Mouse (Mus musculus) liver, adult 2 months (tissue): Measurements from ENCODE around the gene Ptprd.

Source experiments
- CTCF ChIP-seq: fragments of 200-500 bp; IDR thresholded peaks from 2 replicates; pipeline ENCODE4 v1.5.1; 2011; ENCODE audit warnings: low read depth, low read length, control low read depth
- POLR2A ChIP-seq: fragments of 200-500 bp; IDR thresholded peaks from 2 replicates; pipeline ENCODE4 v1.6.1; 2011; ENCODE audit warnings: low read length, control low read depth; ENCODE audit not compliant: insufficient read depth; ENCODE audit errors: extremely low read depth

DNA sequence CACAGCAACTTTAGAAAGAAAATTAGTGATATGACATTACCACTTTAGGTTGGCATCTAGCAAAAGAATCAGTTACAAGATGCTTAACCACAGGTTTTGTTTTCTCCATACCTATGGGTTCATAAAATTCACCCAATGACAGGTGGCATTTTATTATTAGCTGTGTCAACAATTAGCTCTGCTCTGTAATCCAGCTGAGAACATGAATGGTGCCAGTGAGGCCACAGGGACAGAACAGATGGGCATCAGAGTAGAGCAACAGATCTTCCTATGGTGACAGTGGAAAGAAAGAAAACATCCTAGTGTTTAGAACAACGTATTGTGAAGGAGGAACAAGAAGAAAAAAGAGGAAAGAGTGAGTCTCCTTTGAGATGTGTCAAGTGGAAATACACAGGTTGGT lies 973.6 kb downstream of the Ptprd start:
- TF ChIP-seq POLR2A (no peak), CTCF (no peak)
